Mouse (Mus musculus): ENCODE measurements at regions not wholly inside any gene's neighbourhood (a gene's known extent, or its start where the extent isn't known, plus 50 kb on each side); places are given as distances from the start of the nearest gene placed in this dataset.

DNA sequence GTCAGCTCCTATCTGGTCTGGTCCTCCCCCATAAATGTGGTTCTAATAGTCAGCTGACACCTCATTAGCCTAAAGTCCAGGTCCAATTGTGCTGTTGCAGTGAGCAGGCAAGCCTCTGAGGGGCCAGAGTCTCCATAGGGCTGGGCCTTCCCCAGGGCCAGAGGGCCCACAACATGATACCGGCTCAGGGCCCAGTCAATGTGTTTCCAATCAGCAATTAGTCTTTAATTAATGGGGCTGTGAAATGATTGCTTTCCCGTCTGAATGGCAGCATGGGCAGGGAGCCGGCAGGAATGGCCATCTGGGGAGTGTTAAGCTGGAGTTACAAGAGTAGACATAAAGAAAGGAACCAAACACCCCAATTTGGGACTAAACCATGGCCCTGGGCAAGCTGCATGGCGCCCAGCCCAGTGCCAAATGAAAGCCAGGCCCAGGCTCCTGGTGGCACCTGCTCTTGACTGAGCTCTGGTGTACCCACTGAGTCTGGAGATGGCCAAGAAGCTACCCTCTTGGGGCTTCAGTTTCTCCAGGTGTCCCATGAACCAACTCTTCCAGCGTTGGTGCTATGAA lies 113.2 kb downstream of the Efnb1 start:
- Histone ChIP-seq H3K36me3 (ENCODE audit: control insufficient read depth, insufficient read depth, low read length) (no peaks in the 10 kb centered on the region), H3K9me3 (replicated peaks; ENCODE audit: control insufficient read depth, low read length) (no peaks in the 10 kb centered on the region), H3K9ac (ENCODE audit: low read depth, low read length) (no peak overlapping the region), H3K4me1 (ENCODE audit: control insufficient read depth, insufficient read depth, low read length) (no peaks in the 10 kb centered on the region), H3K4me2 (no peak overlapping the region), H3K27me3 (ENCODE audit: control insufficient read depth, insufficient read depth, low read length) (peaks cover 12% of the 10 kb centered on the region), H3K4me3 (ENCODE audit: low read depth, low read length) (no peak overlapping the region), H3K27ac (ENCODE audit: low read depth, low read length) (no peak overlapping the region)
- 72% methylated on average over 5 of the region's 5 CpGs for WGBS (ENCODE audit: insufficient replicate concordance)
- ATAC-seq (replicated peaks; ENCODE audit: insufficient number of reproducible peaks, low FRiP score, low TSS enrichment): no peak

DNA sequence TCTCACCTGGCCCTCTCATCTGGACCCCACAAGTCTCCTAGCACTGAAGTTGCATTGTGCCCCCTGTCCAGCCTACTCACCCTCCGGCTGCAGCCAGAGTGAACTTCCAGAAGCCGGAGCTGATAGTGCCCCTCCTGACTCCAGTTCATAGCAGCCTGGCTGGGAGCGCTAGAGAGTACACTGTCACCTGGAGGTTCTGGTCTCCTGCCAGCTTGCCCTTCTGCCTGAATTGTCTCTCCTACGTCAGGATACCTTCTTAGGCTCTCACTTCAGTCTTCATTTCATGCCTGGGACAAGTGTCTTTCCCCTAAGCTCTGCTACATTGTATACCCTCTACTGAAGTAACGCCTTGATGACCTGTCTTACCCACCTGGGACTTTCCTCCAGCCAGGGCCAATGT lies 112.3 kb downstream of the Efnb1 start:
- Histone ChIP-seq H3K4me2 (no peak overlapping the region), H3K36me3 (ENCODE audit: control insufficient read depth, insufficient read depth, low read length) (no peaks in the 10 kb centered on the region), H3K9me3 (replicated peaks; ENCODE audit: control insufficient read depth, low read length) (no peaks in the 10 kb centered on the region), H3K9ac (ENCODE audit: low read depth, low read length) (no peak overlapping the region), H3K4me3 (ENCODE audit: low read depth, low read length) (no peak overlapping the region), H3K27ac (ENCODE audit: low read depth, low read length) (no peak overlapping the region), H3K27me3 (ENCODE audit: control insufficient read depth, insufficient read depth, low read length) (peaks cover 12% of the 10 kb centered on the region), H3K4me1 (ENCODE audit: control insufficient read depth, insufficient read depth, low read length) (no peaks in the 10 kb centered on the region)
- whole genome bisulfite sequencing (ENCODE audit: insufficient replicate concordance): 78% methylated on average over 5 of the region's 5 CpGs
- no peak for ATAC-seq (replicated peaks; ENCODE audit: insufficient number of reproducible peaks, low FRiP score, low TSS enrichment)

DNA sequence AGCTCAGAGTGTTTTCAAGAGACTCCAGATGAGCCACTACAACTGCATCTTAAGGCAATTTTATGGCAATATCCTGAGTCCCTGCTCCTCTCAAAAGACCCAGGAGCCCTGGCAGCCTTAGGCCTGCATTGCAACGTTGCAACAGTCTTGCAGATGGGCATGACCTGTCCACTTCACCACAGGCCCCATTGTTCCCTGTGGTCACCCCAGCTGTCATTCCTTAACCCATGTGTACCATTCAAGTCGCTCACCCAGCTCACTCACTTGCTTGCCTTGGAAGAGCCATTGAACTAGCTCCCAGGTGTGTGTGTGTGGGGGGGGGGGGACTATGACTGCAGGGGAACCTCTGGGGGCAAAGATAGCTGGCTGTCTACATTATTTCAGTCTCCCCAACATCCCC lies 110.8 kb downstream of the Efnb1 start:
- 56% methylated on average over 2 of the region's 2 CpGs for WGBS (ENCODE audit: insufficient replicate concordance)
- Histone ChIP-seq H3K9ac (ENCODE audit: low read depth, low read length) (no peak overlapping the region), H3K36me3 (ENCODE audit: control insufficient read depth, insufficient read depth, low read length) (no peaks in the 10 kb centered on the region), H3K9me3 (replicated peaks; ENCODE audit: control insufficient read depth, low read length) (no peaks in the 10 kb centered on the region), H3K4me2 (no peak overlapping the region), H3K27ac (ENCODE audit: low read depth, low read length) (no peak overlapping the region), H3K4me1 (ENCODE audit: control insufficient read depth, insufficient read depth, low read length) (no peaks in the 10 kb centered on the region), H3K27me3 (ENCODE audit: control insufficient read depth, insufficient read depth, low read length) (peaks cover 15% of the 10 kb centered on the region), H3K4me3 (ENCODE audit: low read depth, low read length) (no peak overlapping the region)
- ATAC-seq (replicated peaks; ENCODE audit: insufficient number of reproducible peaks, low FRiP score, low TSS enrichment): no peak

DNA sequence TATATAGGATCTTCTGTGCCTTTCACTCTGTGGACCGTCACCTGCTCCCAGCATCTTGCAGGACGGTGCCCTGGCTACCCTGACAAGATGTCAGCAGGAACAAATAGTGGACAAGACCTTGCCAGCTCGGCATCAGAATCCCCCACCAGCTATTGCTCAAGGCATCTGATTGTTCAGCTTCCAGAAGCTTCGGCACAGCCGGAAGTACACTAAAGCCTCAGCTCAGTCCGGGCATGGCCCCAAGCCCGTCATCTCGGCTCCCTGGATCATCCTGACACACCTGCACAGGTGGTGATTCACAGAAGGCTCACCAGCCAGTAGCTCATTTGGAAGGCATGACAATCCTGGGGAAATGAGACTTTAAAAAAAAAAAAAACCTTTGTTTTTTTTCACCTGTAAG lies 110.1 kb downstream of the Efnb1 start:
- no peak overlapping the region for H3K4me2 ChIP-seq
- H3K36me3 ChIP-seq (ENCODE audit: control insufficient read depth, insufficient read depth, low read length): no peaks in the 10 kb centered on the region
- no peak overlapping the region for H3K27ac ChIP-seq (ENCODE audit: low read depth, low read length)
- H3K9ac ChIP-seq (ENCODE audit: low read depth, low read length): no peak overlapping the region
- 84% methylated on average over 8 of the region's 8 CpGs for WGBS (ENCODE audit: insufficient replicate concordance)
- no peak for ATAC-seq (replicated peaks; ENCODE audit: insufficient number of reproducible peaks, low FRiP score, low TSS enrichment)
- peaks cover 18% of the 10 kb centered on the region for H3K27me3 ChIP-seq (ENCODE audit: control insufficient read depth, insufficient read depth, low read length)
- no peaks in the 10 kb centered on the region for H3K4me1 ChIP-seq (ENCODE audit: control insufficient read depth, insufficient read depth, low read length)
- H3K4me3 ChIP-seq (ENCODE audit: low read depth, low read length): no peak overlapping the region
- no peaks in the 10 kb centered on the region for H3K9me3 ChIP-seq (replicated peaks; ENCODE audit: control insufficient read depth, low read length)

DNA sequence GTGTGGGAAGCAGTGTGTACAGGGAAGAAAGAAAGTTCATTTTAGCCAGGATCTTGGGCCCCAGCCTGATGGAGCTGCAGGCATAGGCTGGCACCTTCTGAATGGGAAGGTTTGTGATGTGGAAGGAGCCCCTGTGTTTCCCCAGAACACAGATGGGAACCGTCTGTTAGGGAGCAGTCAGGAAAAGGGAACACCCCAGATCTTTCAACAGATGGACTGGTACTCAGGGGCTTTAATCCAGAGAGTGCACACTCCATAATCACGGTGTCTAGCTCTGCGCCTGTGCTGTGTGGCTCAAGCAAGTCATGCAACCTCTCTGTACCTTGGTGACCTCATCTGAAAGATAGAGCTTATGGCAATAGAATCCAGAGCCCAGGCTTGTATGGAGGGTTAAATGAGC lies 109.6 kb downstream of the Efnb1 start:
- H3K4me3 ChIP-seq (ENCODE audit: low read depth, low read length): no peak overlapping the region
- no peak for ATAC-seq (replicated peaks; ENCODE audit: insufficient number of reproducible peaks, low FRiP score, low TSS enrichment)

DNA sequence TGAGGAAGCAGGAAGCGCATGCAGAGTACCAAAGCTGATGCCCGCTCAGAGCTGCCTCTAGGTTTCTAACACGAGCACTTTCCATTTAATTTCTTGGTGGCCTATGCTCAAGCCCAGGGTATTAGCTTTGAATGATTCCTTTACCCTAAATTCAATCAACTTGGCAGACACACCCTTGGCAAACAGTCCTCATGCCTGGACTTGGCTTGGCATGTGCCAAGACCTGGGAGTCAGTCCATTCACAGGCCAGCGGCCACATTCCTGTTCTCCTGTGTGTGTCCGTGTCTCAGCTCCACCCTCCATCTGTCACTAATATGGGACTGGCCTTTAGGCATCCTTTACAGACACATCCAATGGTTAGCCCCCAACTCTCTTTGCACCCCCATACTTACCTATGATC lies 107.3 kb downstream of the Efnb1 start:
- no peak overlapping the region for H3K9ac ChIP-seq (ENCODE audit: low read depth, low read length)
- 84% methylated on average over 5 of the region's 5 CpGs for WGBS (ENCODE audit: insufficient replicate concordance)
- no peak overlapping the region for H3K27ac ChIP-seq (ENCODE audit: low read depth, low read length)
- no peaks in the 10 kb centered on the region for H3K9me3 ChIP-seq (replicated peaks; ENCODE audit: control insufficient read depth, low read length)
- H3K4me3 ChIP-seq (ENCODE audit: low read depth, low read length): no peak overlapping the region
- H3K4me2 ChIP-seq: no peak overlapping the region
- H3K4me1 ChIP-seq (ENCODE audit: control insufficient read depth, insufficient read depth, low read length): no peaks in the 10 kb centered on the region
- H3K36me3 ChIP-seq (ENCODE audit: control insufficient read depth, insufficient read depth, low read length): no peaks in the 10 kb centered on the region
- H3K27me3 ChIP-seq (ENCODE audit: control insufficient read depth, insufficient read depth, low read length): peaks cover 21% of the 10 kb centered on the region
- no peak for ATAC-seq (replicated peaks; ENCODE audit: insufficient number of reproducible peaks, low FRiP score, low TSS enrichment)

More for the DNA sequence above, 109.6 kb downstream of the Efnb1 start:
- Histone ChIP-seq H3K9ac (ENCODE audit: low read depth, low read length) (no peak overlapping the region), H3K27ac (ENCODE audit: low read depth, low read length) (no peak overlapping the region), H3K36me3 (ENCODE audit: control insufficient read depth, insufficient read depth, low read length) (no peaks in the 10 kb centered on the region), H3K27me3 (ENCODE audit: control insufficient read depth, insufficient read depth, low read length) (peaks cover 18% of the 10 kb centered on the region), H3K4me2 (no peak overlapping the region), H3K4me1 (ENCODE audit: control insufficient read depth, insufficient read depth, low read length) (no peaks in the 10 kb centered on the region), H3K9me3 (replicated peaks; ENCODE audit: control insufficient read depth, low read length) (no peaks in the 10 kb centered on the region)
- 88% methylated on average over 3 of the region's 3 CpGs for WGBS (ENCODE audit: insufficient replicate concordance)

DNA sequence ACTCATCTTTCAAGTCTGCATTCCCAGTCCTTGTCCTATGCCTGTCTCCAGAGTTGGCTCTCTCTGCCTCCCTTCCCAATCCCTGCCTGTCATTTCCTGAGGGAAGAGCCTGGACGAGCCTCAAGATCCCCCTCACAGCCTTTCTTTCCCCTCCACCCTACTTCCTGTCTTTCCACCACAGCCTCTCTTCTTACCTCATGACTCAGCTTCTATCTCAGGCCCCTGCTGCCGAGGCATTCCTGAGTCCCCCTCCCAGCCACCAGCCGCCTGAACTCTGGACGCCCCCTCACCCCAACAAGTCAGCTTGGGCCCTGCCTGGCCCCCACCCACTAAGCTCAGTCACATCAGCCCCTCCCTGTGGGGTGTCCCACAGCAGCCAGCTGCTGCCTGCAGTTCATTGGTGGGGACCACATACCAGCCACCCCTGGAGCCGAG lies 105.8 kb downstream of the Efnb1 start:
- WGBS (ENCODE audit: insufficient replicate concordance): 23% methylated on average over 5 of the region's 5 CpGs
- Histone ChIP-seq H3K4me2 (no peak overlapping the region), H3K4me3 (ENCODE audit: low read depth, low read length) (no peak overlapping the region), H3K4me1 (ENCODE audit: control insufficient read depth, insufficient read depth, low read length) (no peaks in the 10 kb centered on the region), H3K36me3 (ENCODE audit: control insufficient read depth, insufficient read depth, low read length) (no peaks in the 10 kb centered on the region), H3K9ac (ENCODE audit: low read depth, low read length) (no peak overlapping the region), H3K27me3 (ENCODE audit: control insufficient read depth, insufficient read depth, low read length) (peaks cover 18% of the 10 kb centered on the region), H3K27ac (ENCODE audit: low read depth, low read length) (no peak overlapping the region), H3K9me3 (replicated peaks; ENCODE audit: control insufficient read depth, low read length) (no peaks in the 10 kb centered on the region)
- 0 out of 2 replicates have a peak, but pooled peaks have one; percentile 26 for ATAC-seq (replicated peaks; ENCODE audit: insufficient number of reproducible peaks, low FRiP score, low TSS enrichment)

DNA sequence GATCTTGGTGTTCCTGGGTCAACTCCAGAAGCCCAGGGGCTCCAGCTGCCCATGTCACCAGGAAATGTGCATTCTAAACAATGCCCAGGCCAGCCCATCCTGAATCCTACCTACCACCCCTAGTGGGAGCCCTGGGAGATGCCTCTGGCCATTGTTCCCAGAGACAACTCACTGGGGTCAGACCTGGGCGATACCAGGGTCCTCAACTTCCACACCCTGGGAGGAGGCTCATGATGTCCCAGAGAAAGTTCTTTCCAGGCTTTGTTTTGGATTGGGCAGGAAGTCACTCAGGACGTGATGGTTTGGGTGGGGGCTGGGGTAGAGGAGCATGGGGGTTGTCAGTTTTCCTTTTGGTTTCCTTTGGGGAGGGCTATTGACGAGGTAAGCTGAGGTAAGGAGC lies 97.1 kb downstream of the Efnb1 start:
- Histone ChIP-seq H3K4me3 (ENCODE audit: low read depth, low read length) (no peak overlapping the region), H3K9ac (ENCODE audit: low read depth, low read length) (no peak overlapping the region), H3K27me3 (ENCODE audit: control insufficient read depth, insufficient read depth, low read length) (peaks cover 16% of the 10 kb centered on the region), H3K4me1 (ENCODE audit: control insufficient read depth, insufficient read depth, low read length) (no peaks in the 10 kb centered on the region), H3K9me3 (replicated peaks; ENCODE audit: control insufficient read depth, low read length) (no peaks in the 10 kb centered on the region), H3K27ac (ENCODE audit: low read depth, low read length) (no peak overlapping the region), H3K36me3 (ENCODE audit: control insufficient read depth, insufficient read depth, low read length) (no peaks in the 10 kb centered on the region), H3K4me2 (no peak overlapping the region)
- ATAC-seq (replicated peaks; ENCODE audit: insufficient number of reproducible peaks, low FRiP score, low TSS enrichment): no peak
- 44% methylated on average over 3 of the region's 3 CpGs for WGBS (ENCODE audit: insufficient replicate concordance)

DNA sequence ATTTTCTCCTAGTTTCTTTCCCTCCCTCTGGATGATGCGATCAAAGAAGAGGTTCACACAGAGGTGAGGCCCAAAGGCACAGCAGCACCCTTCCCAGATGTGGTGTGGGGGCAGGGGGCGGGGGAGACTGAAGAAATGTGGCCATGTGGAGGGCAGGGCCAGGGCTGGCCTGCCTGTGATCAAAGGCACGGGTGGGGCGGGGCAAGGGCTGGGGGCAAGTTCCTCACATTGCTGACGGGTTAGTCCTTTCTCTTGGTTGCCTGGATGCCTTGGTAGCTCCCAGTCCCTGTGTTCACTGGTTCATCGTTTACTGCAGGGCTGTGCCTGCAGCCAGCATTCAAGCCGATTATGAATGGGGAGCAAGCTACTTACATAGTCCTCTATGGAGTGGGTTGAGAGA lies 96.4 kb downstream of the Efnb1 start:
- Histone ChIP-seq H3K4me2 (no peak overlapping the region), H3K4me1 (ENCODE audit: control insufficient read depth, insufficient read depth, low read length) (no peaks in the 10 kb centered on the region), H3K36me3 (ENCODE audit: control insufficient read depth, insufficient read depth, low read length) (no peaks in the 10 kb centered on the region), H3K27me3 (ENCODE audit: control insufficient read depth, insufficient read depth, low read length) (peaks cover 18% of the 10 kb centered on the region), H3K9ac (ENCODE audit: low read depth, low read length) (no peak overlapping the region), H3K4me3 (ENCODE audit: low read depth, low read length) (no peak overlapping the region), H3K9me3 (replicated peaks; ENCODE audit: control insufficient read depth, low read length) (no peaks in the 10 kb centered on the region), H3K27ac (ENCODE audit: low read depth, low read length) (no peak overlapping the region)
- 49% methylated on average over 7 of the region's 7 CpGs for WGBS (ENCODE audit: insufficient replicate concordance)
- ATAC-seq (replicated peaks; ENCODE audit: insufficient number of reproducible peaks, low FRiP score, low TSS enrichment): no peak

Data from heart, embryonic 11.5 days (tissue).